ENCODE assay signal across 19 mouse cellular contexts in the genomic region with DNA sequence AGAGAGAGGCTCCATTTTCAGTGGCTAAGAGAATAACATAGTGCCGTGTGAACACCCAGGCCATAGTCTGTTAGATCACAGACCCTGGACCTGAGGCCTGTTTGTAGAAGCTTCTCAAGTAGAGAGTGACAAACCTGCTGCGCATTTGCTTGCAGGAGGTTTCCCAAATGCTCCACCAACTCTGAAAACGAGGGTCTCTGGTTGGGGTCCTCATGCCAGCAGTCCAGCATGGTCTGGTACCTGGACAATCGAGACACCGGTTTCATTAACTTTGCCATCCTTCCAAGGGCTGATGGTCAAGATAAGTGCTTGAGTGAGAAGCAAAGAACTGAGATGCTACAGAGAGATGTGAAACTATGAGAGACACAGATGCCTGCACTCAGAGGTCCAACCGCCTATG. TPM values are rescaled to one million over a fixed set of nuclear protein-coding genes. Genes with fewer than 3 reads are reported as not detected.
"Had no signal": no experiment of that assay in that cellular context is flagged by ENCODE, and none has a peak within 500 bp of the region (broad histone marks: within the 10 kb centered on the region; RNA-seq: fewer than 3 reads in every experiment).

No protein-coding gene starts in this region.

- ATAC-seq: midbrain, embryonic 16.5 days had no signal

- H3K4me2 ChIP-seq: lung, embryonic 14.5 days; midbrain, embryonic 12.5 days; neural tube, embryonic 13.5 days; neural tube, embryonic 15.5 days had no signal

- H3K36me3 ChIP-seq: midbrain, embryonic 12.5 days; neural tube, embryonic 13.5 days; neural tube, embryonic 15.5 days had no signal

- H3K27me3 ChIP-seq: neural tube, embryonic 13.5 days; neural tube, embryonic 15.5 days had no signal

- H3K9ac ChIP-seq: liver, embryonic 14.5 days; lung, embryonic 14.5 days; midbrain, embryonic 12.5 days; neural tube, embryonic 13.5 days; neural tube, embryonic 15.5 days had no signal

- DNase-seq: lung, adult 18-20 months; lung, embryonic 14.5 days; lung, postnatal 10 days; lung, postnatal 4 days; midbrain, embryonic 14.5 days; retina, postnatal 1 day; right cerebral cortex, adult 18-20 months; right cerebral cortex, postnatal 25 days; right cerebral cortex, postnatal 4 days; spleen, adult 18-20 months; thymus, adult 18-20 months; thymus, postnatal 14 days; thymus, postnatal 36 days had no signal

- H3K4me1 ChIP-seq: neural tube, embryonic 15.5 days had no signal

- H3K4me3 ChIP-seq: midbrain, embryonic 12.5 days; myocyte; neural tube, embryonic 13.5 days; neural tube, embryonic 15.5 days had no signal

- H3K9me3 ChIP-seq: midbrain, embryonic 12.5 days; neural tube, embryonic 13.5 days; neural tube, embryonic 15.5 days had no signal

- H3K27ac ChIP-seq: liver, embryonic 14.5 days; midbrain, embryonic 12.5 days; neural tube, embryonic 13.5 days; neural tube, embryonic 15.5 days had no signal

RNA-seq across cellular contexts. Expression of a gene that starts 35.0 kb away (rescaled TPM):
- polyA plus RNA-seq: myocyte had no signal
